Mouse (Mus musculus) midbrain, postnatal 0 days (tissue): ENCODE measurements at regions not wholly inside any gene's neighbourhood (a gene's known extent, or its start where the extent isn't known, plus 50 kb on each side); places are given as distances from the start of the nearest gene placed in this dataset.

Experiments
- ATAC-seq: fragments of 200-750 bp; cut with Nextera tagmentation; 2 replicates; pipeline ENCODE4 v1.8.0; 2017; ENCODE audit warnings: moderate number of reproducible peaks, mild to moderate bottlenecking, moderate TSS enrichment, moderate library complexity; ENCODE audit not compliant: low FRiP score
- DNase-seq: peaks from one replicate; pipeline ENCODE4 v3.0.0-alpha.2; 2015; ENCODE audit warnings: low spot score
- H3K27ac ChIP-seq: fragments of 300-500 bp; sonication (generic); 2 replicates; pipeline ENCODE4 v1.5.1; 2014; ENCODE audit warnings: low read depth, mild to moderate bottlenecking, low read length, mixed read lengths
- H3K27me3 ChIP-seq: fragments of 300-500 bp; sonication (generic); 2 replicates; pipeline ENCODE4 v1.6.1; 2014; ENCODE audit warnings: low read length, control low read depth, mixed read lengths; ENCODE audit not compliant: insufficient read depth
- H3K36me3 ChIP-seq: fragments of 300-500 bp; sonication (generic); 2 replicates; pipeline ENCODE4 v1.6.1; 2014; ENCODE audit warnings: low read length, control low read depth, mixed read lengths; ENCODE audit not compliant: insufficient read depth
- H3K4me1 ChIP-seq: fragments of 300-500 bp; sonication (generic); 2 replicates; pipeline ENCODE4 v1.6.1; 2014; ENCODE audit warnings: mild to moderate bottlenecking, control low read depth, antibody characterized with exemption, low read length, mixed read lengths; ENCODE audit not compliant: insufficient read depth
- H3K4me2 ChIP-seq: fragments of 300-500 bp; sonication (generic); 2 replicates; pipeline ENCODE4 v1.6.1; 2014; ENCODE audit warnings: low read depth, mild to moderate bottlenecking, low read length, mixed read lengths; ENCODE audit not compliant: poor library complexity, severe bottlenecking
- H3K4me3 ChIP-seq: fragments of 300-500 bp; sonication (generic); 2 replicates; pipeline ENCODE4 v1.5.1; 2014; ENCODE audit warnings: low read depth, mild to moderate bottlenecking, low read length, moderate library complexity
- H3K9ac ChIP-seq: fragments of 300-500 bp; sonication (generic); replicated peaks from 2 replicates; pipeline ENCODE4 v1.6.1; 2014; ENCODE audit warnings: mild to moderate bottlenecking, low read length, moderate library complexity, mixed read lengths; ENCODE audit not compliant: poor library complexity, severe bottlenecking
- H3K9me3 ChIP-seq: fragments of 300-500 bp; sonication (generic); 2 replicates; pipeline ENCODE4 v1.6.1; 2016; ENCODE audit warnings: low read length, control low read depth
- CTCF ChIP-seq: IDR thresholded peaks from 2 replicates; pipeline ENCODE4 v1.5.1; 2016; ENCODE audit warnings: antibody characterized with exemption, mild to moderate bottlenecking
- WGBS: fragments of 180-500 bp; shearing (Covaris S2); extraction: QIAGEN DNeasy Blood & Tissue Kit; methylation state at CpG from one replicate; pipeline ENCODE4 v1.1.7; 2014; 5-methylcytosine and 5-hydroxymethylcytosine counted together

- no peaks in the 10 kb centered on the region for H3K36me3 ChIP-seq
- H3K9me3 ChIP-seq = no peaks in the 10 kb centered on the region
- H3K4me2 ChIP-seq = no peak overlapping the region
- H3K27me3 ChIP-seq = no peaks in the 10 kb centered on the region
- no peak overlapping the region for H3K4me3 ChIP-seq
- H3K27ac ChIP-seq = no peak overlapping the region
- DNase-seq (no peak), ATAC-seq (no peak)
- no peaks in the 10 kb centered on the region for H3K4me1 ChIP-seq
- no peak overlapping the region for H3K9ac ChIP-seq
- TF ChIP-seq CTCF = no peak
- 55% methylated on average over 2 of the region's 2 CpGs for WGBS
Observed at GRCm38 (mm10) chrX:23499320-23499719, 134.4 kb upstream of the Klhl13 start.

GRCm38 (mm10) chrX:23495199-23495598 is 130.3 kb upstream of the Klhl13 start:
- no peaks in the 10 kb centered on the region for H3K36me3 ChIP-seq
- DNase-seq (no peak), ATAC-seq (no peak)
- H3K9ac ChIP-seq = no peak overlapping the region
- WGBS = 38% methylated on average over 1 of the region's 1 CpGs
- no peak overlapping the region for H3K4me2 ChIP-seq
- no peak for TF ChIP-seq CTCF
- no peaks in the 10 kb centered on the region for H3K4me1 ChIP-seq
- no peaks in the 10 kb centered on the region for H3K9me3 ChIP-seq
- H3K27ac ChIP-seq = no peak overlapping the region
- H3K4me3 ChIP-seq = no peak overlapping the region
- H3K27me3 ChIP-seq = no peaks in the 10 kb centered on the region

GRCm38 (mm10) chrX:23476868-23477267 is 112.0 kb upstream of the Klhl13 start:
- Histone ChIP-seq H3K9me3 (no peaks in the 10 kb centered on the region), H3K36me3 (no peaks in the 10 kb centered on the region), H3K4me2 (no peak overlapping the region), H3K4me3 (no peak overlapping the region), H3K27ac (no peak overlapping the region), H3K9ac (no peak overlapping the region), H3K4me1 (no peaks in the 10 kb centered on the region), H3K27me3 (no peaks in the 10 kb centered on the region)
- no peak for TF ChIP-seq CTCF
- ATAC-seq (no peak), DNase-seq (no peak)
- WGBS = 63% methylated on average over 1 of the region's 1 CpGs

GRCm38 (mm10) chrX:23466031-23466430 is 101.1 kb upstream of the Klhl13 start:
- no peak overlapping the region for H3K4me3 ChIP-seq
- no peaks in the 10 kb centered on the region for H3K27me3 ChIP-seq
- no peak overlapping the region for H3K27ac ChIP-seq
- ATAC-seq (no peak), DNase-seq (peak; percentile 23)
- H3K9me3 ChIP-seq = no peaks in the 10 kb centered on the region
- H3K36me3 ChIP-seq = no peaks in the 10 kb centered on the region
- H3K9ac ChIP-seq = no peak overlapping the region
- no peaks in the 10 kb centered on the region for H3K4me1 ChIP-seq
- TF ChIP-seq CTCF = no peak
- H3K4me2 ChIP-seq = no peak overlapping the region

GRCm38 (mm10) chrX:23453616-23454015 is 88.7 kb upstream of the Klhl13 start:
- DNase-seq (no peak), ATAC-seq (no peak)
- no peak overlapping the region for H3K4me3 ChIP-seq
- H3K9ac ChIP-seq = no peak overlapping the region
- no peaks in the 10 kb centered on the region for H3K9me3 ChIP-seq
- H3K36me3 ChIP-seq = no peaks in the 10 kb centered on the region
- H3K27me3 ChIP-seq = no peaks in the 10 kb centered on the region
- TF ChIP-seq CTCF = no peak
- H3K27ac ChIP-seq = no peak overlapping the region
- WGBS = 86% methylated on average over 3 of the region's 3 CpGs
- no peaks in the 10 kb centered on the region for H3K4me1 ChIP-seq
- no peak overlapping the region for H3K4me2 ChIP-seq

- Histone ChIP-seq H3K4me3 (no peak overlapping the region), H3K4me2 (no peak overlapping the region), H3K27me3 (no peaks in the 10 kb centered on the region), H3K9me3 (no peaks in the 10 kb centered on the region; the same call in 1 of the 2 replicates), H3K9ac (no peak overlapping the region), H3K27ac (no peak overlapping the region), H3K4me1 (no peaks in the 10 kb centered on the region), H3K36me3 (no peaks in the 10 kb centered on the region)
- no peak for TF ChIP-seq CTCF
- DNase-seq = no peak
- ATAC-seq = peak; percentile 79
- 68% methylated on average over 1 of the region's 1 CpGs for WGBS
Observed at GRCm38 (mm10) chrX:23422746-23423145, 57.9 kb upstream of the Klhl13 start.
